Mouse (Mus musculus): ENCODE measurements around the gene Cx3cr1.

GRCm38 (mm10) chr9:119937005-119937773, 132.5 kb downstream of the Cx3cr1 start, which contains the start of the genes Gorasp1 and Ttc21a:
- TF ChIP-seq CTCF (IDR thresholded peaks at IDR 0.05; ENCODE audit: borderline replicate concordance, extremely low read depth, insufficient read depth, insufficient read length) (no peak), POLR2A (IDR thresholded peaks at IDR 0.05; ENCODE audit: borderline replicate concordance, extremely low read depth, insufficient read depth, insufficient read length, poor library complexity, severe bottlenecking) (peak; percentile 83; the same call in 1 of the 2 replicates)

Data from brain, embryonic 14.5 days (tissue).